Mouse (Mus musculus) ES-E14 (cell line): ENCODE data around the gene G430095P16Rik.

ENCODE experiments used
- CHD2 ChIP-seq: IDR thresholded peaks from 2 replicates; pipeline ENCODE4 v1.6.1; 2014; ENCODE audit warnings: mild to moderate bottlenecking, low read depth, low read length, inconsistent platforms
- HCFC1 ChIP-seq: IDR thresholded peaks from 2 replicates; pipeline ENCODE4 v1.6.1; 2012; ENCODE audit warnings: low read length, inconsistent platforms, borderline replicate concordance; ENCODE audit not compliant: insufficient read depth
- MAFK ChIP-seq: IDR thresholded peaks from 2 replicates; pipeline ENCODE4 v1.6.1; 2014; ENCODE audit warnings: mild to moderate bottlenecking, low read depth, low read length, inconsistent platforms; ENCODE audit not compliant: insufficient read depth
- ZC3H11A ChIP-seq: IDR thresholded peaks from 2 replicates; pipeline ENCODE4 v1.6.1; 2012; ENCODE audit warnings: low read depth, mild to moderate bottlenecking, inconsistent platforms, low read length, borderline replicate concordance
- ZNF384 ChIP-seq: IDR thresholded peaks from 2 replicates; pipeline ENCODE4 v1.6.1; 2012; ENCODE audit warnings: low read depth, low read length, inconsistent platforms

- no peak for TF ChIP-seq HCFC1
- no peak for TF ChIP-seq MAFK
- no peak for TF ChIP-seq ZNF384
- no peak for TF ChIP-seq ZC3H11A
- no peak for TF ChIP-seq CHD2
These were observed 24.5 kb upstream of the G430095P16Rik start for GRCm38 (mm10) chr8:84698288-84698687.
